Mouse (Mus musculus): ENCODE measurements around the gene Cdh13.

GRCm38 (mm10) chr8:119263750-119264149, 980.2 kb downstream of the Cdh13 start:
- TF ChIP-seq GATA1 (IDR thresholded peaks at IDR 0.05; ENCODE audit: borderline replicate concordance, low read length) (no peak), FLI1 (IDR thresholded peaks at IDR 0.05; ENCODE audit: low read length) (no peak)

Measured in megakaryocyte, embryonic 14.5 days (primary cell).